Mouse (Mus musculus) layer of hippocampus, adult 8-10 months (tissue): ENCODE measurements at regions not wholly inside any gene's neighbourhood (a gene's known extent, or its start where the extent isn't known, plus 50 kb on each side); places are given as distances from the start of the nearest gene placed in this dataset.
A peak's percentile ranks its signal among the peaks of the same experiment; 100 is the strongest.

Experiments
- DNase-seq, 2 experiments: peaks; one replicate each; pipeline ENCODE4 v3.0.0; 2022; ENCODE audit warnings: low spot score in 2 of 2

DNA sequence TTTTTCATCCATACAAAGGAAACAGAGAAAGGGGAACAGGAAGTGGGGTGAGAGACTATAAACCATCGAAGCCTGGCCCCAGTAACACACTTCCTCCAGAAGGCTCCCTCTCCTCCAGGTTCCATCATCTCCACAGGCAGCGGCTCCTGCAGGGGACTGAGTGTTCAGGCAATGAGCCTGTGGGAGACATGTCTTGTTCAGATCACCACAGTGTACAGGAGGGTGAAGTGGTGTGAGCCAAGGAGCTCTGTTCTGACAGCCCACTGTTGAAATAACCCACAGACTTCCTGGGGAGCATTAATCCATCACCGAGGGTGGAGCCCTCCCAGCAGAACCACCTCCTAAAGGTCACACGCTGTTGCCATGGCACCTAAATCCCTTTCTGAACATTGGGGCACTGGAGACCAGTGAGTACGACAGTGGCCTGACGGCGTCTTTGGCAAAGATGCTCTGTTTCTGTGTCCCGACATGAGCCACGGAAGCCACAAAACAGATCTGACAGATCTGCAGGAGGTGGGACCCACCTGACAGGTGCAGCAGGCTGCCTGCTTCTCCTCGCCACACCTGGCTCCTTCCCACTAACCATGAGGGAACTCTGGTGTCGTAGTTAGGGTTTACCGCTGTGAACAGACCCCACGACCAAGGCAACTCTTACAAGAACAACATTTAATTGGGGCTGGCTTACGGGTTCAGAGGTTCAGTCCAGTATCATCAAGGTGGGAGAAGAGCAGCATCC is 60.9 kb downstream of the Psmg1 start:
- DNase-seq: no peak

DNA sequence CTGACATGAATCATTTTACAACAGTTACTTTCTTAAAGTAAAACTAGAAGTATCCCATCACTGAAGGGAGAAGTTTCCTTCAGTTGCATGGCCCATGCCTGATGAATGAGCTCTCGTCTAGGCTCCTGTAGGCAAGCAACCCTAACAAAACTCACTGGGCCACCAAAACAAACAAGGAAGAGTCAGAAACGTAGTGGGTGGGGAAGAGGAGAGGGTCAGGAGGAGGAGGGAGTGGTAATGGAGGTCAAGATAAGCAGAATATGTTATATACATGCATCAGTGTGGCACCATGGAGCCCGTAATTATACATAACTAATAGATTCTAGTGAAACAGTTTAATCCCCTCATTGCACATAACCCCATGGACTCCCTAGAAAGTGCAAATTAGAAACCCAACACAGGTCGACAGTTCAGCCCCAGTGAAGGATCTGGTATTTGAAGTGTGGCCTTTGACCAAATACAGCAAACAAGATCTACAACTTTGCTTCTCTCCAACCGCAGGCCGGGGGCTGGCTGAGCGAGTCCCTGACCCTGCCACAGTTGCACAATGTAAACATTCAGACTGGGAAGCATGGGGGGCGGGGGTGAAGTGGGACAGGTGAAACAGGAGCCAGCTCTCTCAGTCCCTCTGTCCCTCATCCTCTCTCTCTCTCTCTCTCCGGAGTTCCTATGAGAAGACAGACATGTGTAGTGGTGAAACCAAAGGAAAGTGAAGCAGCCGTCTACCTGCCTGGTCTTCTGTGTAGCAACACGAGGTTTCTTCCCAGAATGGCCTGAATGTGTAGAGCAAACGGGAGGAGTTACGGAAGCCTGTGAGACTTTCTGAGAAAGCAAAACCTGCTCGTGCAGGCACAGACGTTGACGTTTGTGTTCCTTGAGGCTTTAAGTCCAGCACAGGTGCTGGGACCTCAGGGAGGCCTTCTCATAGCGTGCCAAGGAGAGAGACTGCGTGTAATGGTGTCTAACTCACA is 62.2 kb downstream of the Psmg1 start:
- DNase-seq: no peak

DNA sequence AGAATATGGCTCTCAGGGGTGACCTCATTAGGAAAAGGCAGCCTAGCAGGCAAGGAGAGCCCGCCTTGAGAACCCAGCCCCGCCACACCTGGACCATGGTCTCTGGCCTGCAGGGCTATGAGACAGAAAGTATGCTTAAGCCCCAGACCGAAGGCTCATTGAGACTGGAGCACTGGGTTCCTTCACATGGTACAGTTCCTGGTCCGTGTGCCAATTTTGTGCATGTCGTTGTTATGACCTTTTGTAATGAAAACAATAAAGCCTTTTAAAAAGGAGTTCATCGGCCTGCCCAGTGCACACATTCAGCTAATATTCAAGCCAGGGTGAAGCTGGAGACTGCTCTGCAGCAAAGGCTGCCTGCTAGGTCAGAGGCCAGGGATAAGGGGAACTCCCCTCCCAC is 64.2 kb downstream of the Psmg1 start:
- DNase-seq: no peak

DNA sequence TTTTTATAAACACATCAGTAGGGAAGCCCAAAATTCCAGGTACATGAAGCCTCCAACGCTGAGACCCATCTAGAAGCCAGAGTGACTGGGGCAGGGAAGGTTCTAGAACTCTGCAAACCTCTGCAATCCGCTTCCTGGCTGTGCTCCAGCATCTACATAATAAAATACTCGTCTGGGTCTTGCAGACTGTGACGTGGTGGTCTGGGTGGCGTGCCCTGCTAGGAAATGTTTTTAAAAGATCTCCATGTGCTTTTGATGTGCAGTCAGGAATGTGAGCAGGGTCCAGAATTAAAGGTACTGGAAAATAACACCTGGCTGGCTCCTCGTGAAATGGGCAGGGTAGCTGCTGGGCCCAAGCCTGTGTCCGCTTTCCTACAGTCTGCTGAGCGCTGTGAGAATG is 66.0 kb downstream of the Psmg1 start:
- DNase-seq: no peak

DNA sequence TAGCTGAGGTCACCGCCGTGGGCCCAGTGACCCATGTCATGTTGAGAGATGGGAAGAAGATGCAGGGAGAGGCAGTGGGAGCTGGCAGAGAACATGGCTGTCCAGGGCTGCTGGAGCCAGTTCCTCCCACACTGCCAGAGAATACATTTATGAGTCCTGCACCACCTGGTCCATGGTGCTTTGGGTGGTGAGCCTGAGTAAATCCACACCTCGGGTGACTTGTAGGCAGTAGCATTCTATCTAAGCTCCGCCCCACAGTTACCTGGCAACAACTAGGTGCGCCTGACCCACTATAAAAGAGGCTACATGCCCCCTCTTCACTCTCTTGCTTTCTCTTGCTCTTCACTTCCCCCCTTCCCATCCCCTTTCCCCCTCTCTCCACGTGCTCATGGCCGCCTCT is 66.8 kb downstream of the Psmg1 start:
- no peak for DNase-seq

DNA sequence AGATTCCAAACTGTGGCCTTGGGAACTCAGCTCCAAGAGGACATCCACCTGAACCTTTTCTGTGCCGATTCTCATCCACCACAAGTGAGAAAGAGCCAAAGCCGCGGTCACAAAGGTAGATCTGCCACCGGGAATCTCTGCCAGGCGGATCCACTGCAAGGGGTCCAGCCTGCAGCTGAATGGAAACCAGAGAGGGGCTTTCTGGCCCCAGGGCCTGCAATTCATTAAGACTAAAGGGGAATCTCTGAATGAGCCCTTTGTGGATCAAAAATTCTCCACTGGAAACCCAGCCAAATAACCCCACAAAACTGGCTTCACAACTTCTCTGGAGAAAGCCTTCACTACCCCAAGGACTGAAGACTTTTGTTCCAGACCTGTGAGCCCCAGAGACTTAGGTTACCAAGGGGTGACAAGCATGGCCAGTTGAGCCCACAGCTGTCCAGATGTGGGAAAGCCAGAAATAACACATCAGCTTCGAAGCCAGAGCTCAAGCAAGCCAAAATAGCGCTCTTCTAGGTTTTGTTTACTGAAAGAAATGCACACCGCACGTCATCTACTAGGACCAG is 68.3 kb downstream of the Psmg1 start:
- DNase-seq: no peak

DNA sequence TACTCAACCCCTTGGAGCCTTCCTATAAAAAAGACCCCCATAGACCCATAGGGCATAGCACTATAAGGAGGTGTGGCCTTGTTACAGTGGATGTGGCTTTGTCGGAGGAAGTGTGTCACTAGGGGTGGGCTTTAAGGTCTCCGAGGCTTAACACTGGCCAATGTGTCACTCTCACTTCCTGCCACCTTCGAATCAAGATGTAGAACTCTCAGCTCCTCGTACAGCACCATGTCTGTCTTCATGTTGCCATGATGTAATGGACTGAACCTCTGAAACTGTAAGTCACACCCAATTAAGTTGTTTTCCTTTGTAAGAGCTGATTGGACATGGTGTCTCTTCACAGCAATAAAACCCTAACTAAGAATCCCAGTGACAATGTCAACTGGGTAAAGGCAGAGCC is 69.6 kb downstream of the Psmg1 start:
- no peak for DNase-seq

DNA sequence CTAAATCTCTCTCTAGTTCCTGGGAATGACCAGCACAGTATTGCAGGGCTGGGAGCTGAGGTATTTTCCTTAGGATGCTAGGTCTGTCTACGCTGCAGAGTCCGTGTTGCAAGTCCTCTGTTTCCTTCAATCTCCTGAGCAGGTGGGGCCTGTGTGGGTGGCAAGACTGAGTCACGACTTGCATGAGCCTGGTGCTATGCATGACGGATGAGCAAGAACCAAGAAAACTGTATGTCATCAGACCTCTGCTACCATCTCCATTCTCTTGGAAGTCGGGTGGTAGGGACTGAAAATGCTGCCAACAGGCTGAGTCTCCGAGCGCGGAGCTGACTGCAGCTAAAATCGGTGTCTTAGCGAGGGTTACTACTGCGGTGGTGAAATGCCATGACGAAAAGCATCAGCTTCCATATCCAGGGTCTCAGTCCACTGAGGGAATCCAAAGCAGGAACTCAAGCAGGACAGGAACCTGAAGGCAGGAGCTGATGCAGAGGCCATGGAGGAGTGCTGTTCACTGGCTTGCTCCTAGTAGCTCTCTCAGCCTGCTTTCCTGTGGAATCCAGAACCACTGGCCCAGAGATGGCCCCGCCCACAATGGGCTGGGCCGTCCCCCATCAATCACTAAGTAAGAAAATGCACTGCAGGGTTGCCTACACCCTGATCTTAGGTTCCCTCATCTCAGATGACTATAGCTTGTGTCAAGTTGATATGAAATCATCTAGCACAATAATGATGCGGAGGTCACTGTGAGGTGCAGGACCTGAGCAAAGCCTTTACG is 71.9 kb downstream of the Psmg1 start:
- DNase-seq: no peak

DNA sequence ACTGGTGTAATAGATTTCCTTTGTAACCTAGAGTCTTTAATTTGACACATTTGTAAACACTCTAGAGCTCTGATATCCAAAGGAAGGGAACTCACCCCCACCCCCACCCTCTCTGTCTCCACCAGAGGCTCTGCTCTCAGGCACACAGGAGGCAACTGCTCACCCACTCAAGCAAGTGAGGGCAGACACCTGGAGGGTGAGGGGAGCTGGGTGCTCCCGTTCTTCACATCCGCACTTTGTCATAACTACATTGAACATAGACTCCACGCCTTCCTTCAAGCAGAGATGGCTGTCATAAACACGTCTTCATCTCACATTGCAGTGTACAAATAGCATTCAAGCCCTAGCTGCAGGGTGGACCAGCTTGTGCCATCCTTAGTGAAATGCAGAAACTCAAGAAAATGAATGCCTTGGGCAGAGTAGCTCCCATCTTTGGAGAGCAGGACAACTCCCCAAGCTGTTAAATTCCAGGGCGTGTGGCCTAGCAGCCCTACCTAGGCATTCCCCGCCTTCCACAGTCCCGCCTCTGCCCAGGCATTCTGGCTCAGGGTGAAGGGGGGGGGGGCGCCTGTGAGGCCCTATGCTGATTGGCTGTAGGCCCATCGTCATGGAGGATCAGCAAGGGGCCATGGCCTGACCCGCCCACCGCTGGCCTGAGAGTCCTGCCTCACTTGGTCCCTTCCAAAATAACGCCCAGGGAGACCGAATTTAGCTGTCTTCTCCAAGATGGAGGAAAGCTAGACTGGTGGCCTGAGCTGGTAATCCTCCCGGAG is 72.9 kb downstream of the Psmg1 start:
- no peak for DNase-seq

DNA sequence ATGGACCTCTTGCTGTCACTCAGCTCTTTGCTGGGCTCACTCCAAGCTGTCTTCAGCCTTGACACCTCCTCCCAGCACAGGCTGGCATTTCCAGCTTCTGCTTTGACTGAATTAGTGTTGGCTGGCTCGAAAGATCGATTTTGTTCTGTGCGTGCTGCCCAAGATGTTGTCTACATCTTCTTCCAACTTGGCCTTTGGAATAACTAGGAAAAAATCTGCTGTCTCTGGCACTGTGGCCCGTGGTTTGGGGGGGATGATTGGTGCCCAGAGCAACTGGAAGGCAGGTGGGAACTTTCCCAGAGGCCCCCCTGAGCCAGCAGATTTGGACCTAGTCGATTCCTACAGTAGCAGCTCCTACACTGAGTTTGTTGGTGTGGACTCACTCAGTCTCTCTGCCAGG is 76.9 kb downstream of the Psmg1 start:
- peak; percentile 46 to 51 for DNase-seq

DNA sequence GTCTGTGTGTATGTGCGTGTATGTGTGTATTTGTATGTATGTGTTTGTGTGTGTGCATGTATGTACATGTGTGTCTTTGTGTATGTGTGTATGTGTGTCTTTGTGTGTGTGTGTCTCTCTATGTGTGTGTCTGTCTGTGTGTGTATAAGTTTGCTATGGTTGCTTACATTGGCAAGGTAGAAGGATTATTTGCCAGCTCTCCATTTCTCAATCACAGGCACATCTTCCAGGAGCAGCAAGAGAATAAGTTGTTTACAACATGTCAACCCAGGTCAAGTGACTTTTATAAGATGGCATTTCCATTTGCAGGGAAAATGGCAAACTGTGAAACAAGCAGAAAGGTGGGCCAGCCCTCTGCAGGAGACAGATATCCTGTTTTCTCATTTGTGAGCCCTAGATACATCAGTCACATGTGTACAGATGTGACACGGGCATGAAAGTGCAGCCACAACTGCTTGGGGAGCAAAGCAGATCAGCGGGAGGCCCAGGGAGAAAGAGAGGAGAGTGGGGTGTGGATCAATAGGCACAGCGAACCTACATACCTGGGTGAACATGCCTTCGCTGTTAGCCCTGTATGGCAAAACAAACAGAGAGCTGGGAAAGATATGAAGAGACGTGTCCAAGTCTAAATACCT is 86.1 kb downstream of the Psmg1 start:
- DNase-seq: no peak

DNA sequence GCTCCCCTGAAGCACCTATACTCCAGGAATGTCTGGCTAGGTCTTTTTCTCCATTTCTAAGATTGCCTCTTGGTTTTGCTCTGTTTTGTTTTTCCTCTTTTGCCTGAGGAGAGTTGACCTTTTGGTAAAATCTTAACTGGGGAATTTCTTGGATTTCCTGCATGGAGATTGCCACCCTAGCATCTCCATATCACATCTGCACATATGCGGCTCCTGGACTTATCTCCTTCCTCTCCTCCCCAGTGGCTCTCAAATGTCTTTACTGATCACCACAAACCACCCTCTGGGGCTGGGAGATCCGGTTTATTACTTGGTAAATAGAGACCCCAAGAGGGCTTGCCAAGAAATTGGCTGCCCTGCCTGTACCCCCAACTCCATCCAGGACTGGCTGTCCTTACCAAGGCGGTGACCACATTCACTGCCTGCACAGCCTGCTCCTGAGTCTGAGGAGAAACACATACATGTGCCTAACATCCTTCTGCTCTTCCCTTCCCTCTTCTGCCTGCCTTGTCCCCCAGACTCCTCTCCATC is 87.3 kb downstream of the Psmg1 start:
- no peak for DNase-seq

DNA sequence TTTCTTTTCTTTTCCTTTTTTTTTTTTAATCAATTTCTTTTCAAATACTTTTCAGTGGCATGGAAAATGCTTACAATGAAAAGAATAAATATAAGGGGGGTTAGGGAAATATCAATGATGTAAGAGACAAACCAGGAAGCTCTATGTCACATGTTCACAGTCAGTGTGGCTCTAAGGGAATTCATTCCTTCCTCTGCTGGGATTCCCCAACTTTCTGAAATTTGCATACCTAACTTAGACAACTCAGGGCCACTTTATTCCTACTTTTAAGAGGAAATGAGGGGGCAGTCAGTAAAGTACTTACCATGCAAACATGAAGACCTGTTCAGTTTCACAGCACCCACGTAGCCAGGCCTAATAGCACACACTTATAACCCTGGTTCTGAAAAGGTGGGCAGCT is 88.6 kb downstream of the Psmg1 start:
- DNase-seq: no peak

DNA sequence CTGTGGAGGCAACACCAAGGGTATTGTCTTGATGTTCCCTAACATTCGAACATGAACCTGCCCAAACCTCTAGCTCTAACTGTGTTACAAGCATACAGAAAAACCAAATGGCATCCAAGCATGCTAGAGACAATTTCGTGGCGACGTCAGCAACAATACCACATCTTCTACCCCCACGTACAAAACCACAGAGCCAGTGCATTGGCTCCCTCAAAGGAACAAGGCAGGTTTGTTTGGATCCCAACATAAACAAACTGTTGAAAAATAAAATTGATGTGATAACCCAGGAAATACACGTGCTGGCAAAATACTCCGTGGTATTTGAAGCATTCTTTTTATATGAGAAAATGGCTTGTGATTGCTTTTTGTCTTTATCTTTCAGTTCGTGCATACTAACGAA is 89.4 kb downstream of the Psmg1 start:
- DNase-seq: no peak

DNA sequence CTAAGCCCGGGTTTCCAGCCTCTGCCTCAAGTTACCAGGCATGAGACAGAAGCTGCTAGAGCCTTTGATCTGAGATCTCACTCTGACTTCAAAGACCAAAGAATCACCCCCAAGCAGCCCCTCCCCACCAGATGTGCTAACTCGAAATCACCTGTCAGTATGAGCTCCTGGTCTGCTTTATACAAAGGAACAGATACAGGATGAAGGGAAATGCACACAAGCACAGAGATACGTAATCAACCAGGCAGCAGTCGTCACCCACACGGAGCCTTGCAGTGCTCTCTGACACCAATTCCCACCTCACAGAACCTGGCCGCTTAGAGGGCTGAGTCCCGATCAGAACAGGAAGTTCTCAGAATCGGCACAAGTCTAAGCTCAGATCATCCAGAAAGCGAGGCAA is 90.6 kb downstream of the Psmg1 start:
- no peak for DNase-seq

DNA sequence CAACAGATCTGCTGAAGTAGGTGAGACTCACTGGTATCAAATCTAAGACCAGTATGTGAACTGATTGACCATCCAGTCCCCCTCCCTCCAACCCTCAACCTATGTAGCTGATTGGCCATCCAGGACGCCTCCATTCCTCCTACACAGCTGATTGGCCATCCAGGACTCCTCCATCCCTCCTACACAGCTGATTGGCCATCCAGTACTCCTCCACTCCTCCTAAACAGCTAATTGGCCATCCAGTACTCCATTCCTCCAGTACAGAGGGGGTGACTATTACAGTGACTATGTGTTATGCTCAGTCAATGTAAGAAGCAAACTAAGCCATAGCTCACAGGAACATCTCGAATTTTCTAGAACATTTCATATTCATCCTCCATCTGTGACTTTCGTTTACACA is 91.1 kb downstream of the Psmg1 start:
- DNase-seq: no peak

DNA sequence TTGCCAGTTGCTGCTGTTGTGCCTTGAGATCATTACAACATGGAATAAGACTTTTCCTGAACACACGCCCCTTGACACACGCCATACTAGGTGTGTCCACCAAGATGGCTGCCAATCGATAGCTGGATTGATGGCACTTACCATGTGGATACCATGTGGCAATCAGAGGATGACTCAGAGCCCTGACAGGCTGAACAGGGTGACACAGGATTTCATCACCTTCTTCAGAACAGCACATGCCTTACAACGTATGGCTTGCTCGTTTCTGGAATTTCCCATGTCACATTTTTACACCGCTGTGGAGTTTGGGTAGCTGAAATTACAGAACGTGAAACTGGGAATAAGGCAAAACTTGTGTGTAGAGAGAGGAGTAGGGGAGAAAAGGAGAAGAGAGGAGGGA is 92.9 kb downstream of the Psmg1 start:
- no peak for DNase-seq

DNA sequence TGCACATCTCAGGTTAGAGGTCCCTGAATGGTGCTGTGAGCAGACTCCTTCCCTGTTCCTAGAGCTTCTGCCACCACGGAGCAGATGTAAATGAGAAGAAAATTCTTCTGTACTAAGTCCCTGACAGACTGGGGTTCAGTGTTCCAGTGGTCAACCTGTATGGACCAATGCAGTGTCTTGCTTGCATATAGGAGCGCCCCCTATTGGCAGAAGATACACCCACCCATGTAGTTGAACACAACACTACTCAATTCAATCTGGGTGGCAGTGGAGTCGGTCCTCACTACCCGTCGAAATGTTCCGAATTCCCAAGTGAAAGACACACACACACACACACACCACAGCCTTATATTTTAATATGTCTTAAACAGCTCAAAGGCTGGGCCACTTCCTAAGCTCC is 94.6 kb downstream of the Psmg1 start:
- DNase-seq: no peak

DNA sequence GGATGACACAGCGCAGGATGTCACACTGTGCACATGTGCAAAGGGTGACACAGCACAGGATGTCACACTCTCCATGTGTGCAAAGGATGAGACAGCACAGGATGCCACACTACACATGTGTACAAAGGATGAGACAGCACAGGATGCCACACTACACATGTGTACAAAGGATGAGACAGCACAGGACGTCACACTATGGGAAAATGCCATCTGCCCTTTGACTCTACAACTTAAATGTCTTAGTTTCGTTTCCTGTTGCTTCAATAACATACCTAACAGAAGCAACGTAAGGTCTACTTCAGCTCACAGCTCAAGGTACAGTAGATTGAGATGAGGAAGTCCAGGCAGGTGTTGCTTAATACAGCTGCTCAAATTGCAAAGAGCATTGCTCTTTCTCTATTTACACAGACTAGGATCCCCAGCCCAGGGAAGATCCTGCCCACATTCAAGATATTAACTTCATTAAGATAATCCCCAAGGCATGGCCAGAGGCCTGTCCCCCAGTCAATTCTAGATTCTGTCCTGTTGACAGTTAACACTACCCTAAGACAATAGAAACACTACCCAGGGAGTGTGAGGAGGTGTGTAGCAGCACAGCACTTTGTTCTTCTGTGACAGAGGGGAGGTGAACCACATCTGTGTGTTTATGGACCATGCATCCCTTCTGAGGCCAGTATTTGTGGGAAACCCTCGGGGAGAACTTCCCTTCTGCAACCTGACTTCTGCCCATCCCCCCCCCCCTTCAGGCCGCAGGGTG is 97.0 kb downstream of the Psmg1 start:
- DNase-seq: no peak
